Mouse (Mus musculus): ENCODE measurements around the gene Chst11.
A peak's percentile ranks its signal among the peaks of the same experiment; 100 is the strongest.

The Chst11 gene

DNA sequence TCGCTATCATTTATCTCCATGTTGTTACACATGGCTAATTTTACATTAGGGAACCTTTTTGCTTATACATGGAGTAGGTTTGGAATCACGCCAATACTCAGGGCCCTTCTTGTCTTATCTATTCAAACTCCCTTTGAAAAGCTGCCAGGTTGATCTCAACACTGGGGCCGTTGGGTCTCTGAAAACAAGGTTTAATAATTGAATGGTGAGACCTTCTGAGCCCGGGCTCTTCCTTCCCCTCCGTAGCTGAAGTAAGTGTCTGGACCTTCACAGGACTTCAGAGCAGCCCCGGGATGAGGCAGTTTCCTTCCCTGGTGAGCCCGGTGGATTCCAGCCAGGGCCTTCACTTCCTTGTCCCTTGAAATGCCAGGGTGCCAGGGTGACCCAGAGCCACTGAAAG is 5.6 kb downstream of the Chst11 start:
- no peak for DNase-seq (ENCODE audit: low read depth, low spot score)

GRCm38 (mm10) chr10:82991756-82992519 is 6.6 kb downstream of the Chst11 start:
- DNase-seq (ENCODE audit: low read depth, low spot score): no peak

DNA sequence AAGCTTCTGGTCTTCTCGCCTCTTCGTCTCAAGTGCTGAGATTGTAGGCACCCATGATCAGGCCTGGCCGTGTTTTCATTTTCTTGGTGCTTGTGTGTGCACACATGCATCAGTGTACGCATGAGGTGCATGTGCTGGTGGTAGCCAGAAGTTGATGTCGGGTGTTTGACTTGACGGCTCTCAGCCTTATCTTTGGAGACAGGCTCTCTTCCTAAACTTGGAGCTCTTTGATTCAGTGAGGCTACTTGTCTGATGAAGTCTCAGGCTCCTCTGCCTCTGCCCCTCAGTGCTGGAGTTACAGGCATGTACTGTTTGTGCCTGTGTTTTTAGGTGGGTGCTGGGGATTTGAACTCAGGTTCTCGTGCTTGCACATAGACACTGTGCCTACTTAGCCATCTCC is 9.0 kb downstream of the Chst11 start:
- no peak for DNase-seq (ENCODE audit: low read depth, low spot score)

- no peak for DNase-seq (ENCODE audit: low read depth, low spot score)
These were observed 12.2 kb downstream of the Chst11 start for GRCm38 (mm10) chr10:82997460-82997859.

DNA sequence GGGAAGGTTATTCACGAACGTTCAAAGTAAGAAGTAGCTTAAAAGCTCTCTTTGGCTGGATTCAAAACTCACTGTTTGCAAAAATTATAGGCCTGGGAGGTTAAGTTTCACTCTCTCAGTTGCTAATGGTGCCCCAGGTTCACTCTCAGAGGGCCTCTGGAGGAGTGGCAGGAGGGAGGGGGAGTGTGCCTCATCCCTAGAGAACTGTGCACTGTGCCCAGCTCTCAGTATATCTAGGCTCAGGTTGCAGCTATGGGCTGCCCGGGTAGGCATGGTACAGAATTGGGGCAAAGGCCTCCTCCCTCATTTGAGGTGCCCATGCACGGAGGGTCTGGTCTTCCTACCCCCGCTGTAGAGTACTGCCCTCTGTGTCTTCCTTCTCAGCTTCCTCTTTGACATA is 14.9 kb downstream of the Chst11 start:
- DNase-seq (ENCODE audit: low read depth, low spot score): peak; percentile 47

DNA sequence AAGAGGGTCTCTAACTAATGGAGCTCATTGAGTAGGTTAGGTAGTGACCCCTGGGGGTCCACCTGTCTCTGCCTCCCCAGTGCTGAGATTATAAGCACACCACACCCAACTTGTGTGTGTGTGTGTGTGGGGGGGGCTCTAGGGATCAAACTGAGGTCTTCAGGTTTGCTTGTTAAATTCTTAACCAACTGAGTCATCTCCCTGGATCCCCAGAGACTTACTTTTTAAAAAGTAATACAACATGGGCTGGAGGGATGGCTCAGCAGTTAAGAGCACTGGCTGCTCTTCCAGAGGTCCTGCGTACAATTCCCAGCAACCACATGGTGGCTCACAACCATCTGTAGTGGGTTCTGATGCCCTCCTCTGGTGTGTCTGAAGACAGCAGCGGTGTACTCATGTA is 15.4 kb downstream of the Chst11 start:
- no peak for DNase-seq (ENCODE audit: low read depth, low spot score)

GRCm38 (mm10) chr10:83003899-83004298 is 18.6 kb downstream of the Chst11 start:
- no peak for DNase-seq (ENCODE audit: low read depth, low spot score)

- peak; percentile 87 for DNase-seq (ENCODE audit: low read depth, low spot score)
These were observed 19.1 kb downstream of the Chst11 start for GRCm38 (mm10) chr10:83004389-83004788.

DNA sequence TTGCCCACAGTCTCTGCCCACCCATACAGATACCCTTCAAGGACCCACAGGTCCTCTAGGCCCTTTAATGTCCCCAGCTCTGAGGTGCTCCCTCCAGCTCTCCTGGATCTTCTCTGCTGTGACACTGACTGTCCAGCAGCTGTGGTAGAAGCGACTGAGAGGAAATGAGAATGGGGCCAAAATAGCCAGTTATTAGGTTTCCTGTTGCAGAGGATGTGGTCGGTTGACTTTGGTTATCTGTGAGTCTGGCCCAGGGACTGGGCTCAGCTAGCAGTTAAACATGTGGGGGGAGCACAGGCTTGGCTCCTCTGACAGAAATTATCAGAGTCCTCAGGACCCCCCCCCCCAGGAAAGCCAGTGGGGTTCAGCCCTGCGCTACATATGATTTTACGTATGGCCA is 19.7 kb downstream of the Chst11 start:
- peak; percentile 37 for DNase-seq (ENCODE audit: low read depth, low spot score)

DNA sequence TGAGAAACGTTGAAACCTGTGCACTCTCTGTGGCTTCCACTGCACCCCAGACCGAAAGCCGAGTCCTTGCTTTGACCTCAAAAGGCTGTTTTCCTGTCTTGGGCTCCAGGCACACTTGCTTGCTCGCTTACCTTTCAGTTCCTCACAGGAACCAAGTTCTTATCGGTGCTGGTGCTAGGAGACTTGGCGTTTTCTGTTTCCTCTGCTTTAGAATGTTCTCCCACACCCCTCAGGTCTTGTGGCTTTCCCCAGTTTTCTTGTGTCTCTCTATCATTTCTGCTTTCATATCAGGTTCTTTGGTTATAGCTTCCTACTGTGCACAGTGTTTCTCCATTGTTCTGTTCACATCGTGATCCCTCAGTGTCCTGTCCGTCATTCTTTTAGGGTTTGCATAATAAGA is 21.0 kb downstream of the Chst11 start:
- DNase-seq (ENCODE audit: low read depth, low spot score): no peak

DNA sequence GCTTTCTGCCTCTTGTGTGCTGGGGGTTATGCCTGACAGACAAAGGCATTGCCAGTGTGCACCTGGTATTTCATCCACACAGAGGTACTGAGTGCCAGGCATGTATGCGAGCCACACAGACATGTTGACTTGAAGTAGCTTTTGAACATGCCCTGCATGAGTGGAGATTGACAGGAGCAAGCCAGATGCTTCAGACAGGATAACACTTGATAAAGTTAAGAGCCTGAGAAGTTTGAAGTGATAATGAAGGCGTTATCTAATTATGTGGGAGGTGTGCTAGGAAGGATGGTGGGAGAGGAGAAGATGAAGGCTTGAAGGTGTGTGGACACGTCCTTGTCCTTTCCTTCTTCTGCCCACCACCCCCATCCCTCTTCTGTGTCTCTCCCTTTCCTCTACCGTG is 28.7 kb downstream of the Chst11 start:
- no peak for DNase-seq (ENCODE audit: low read depth, low spot score)

GRCm38 (mm10) chr10:83015919-83016318 is 30.6 kb downstream of the Chst11 start:
- no peak for DNase-seq (ENCODE audit: low read depth, low spot score)

- DNase-seq (ENCODE audit: low read depth, low spot score): no peak
These were observed 31.5 kb downstream of the Chst11 start for GRCm38 (mm10) chr10:83016779-83017178.

GRCm38 (mm10) chr10:83017760-83018498 is 32.6 kb downstream of the Chst11 start:
- DNase-seq (ENCODE audit: low read depth, low spot score): no peak

- DNase-seq (ENCODE audit: low read depth, low spot score): no peak
These were observed 33.2 kb downstream of the Chst11 start for GRCm38 (mm10) chr10:83018521-83018920.

- DNase-seq (ENCODE audit: low read depth, low spot score): peak; percentile 30
These were observed 34.4 kb downstream of the Chst11 start for GRCm38 (mm10) chr10:83019497-83020270.

DNA sequence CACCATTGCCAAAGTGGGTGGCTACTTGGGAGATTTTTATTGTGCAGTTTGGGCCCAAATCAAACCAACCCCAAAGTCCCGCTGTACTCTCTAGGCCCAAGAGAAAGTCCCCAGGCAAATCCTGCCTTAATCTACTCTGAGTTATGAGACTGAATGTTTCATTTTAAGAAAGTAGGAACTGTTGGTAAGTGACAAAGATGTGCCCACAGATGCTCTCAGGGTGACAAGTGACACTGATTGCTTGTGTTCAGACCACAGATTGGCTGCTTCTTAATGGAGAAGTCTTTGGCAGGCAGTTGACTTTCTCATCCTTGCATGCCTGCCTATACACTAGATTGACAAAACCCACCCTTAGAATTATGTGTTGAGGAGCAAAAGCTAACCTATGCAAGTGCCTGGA is 37.3 kb downstream of the Chst11 start:
- DNase-seq (ENCODE audit: low read depth, low spot score): no peak

GRCm38 (mm10) chr10:83026174-83026573 is 40.9 kb downstream of the Chst11 start:
- DNase-seq (ENCODE audit: low read depth, low spot score): no peak

GRCm38 (mm10) chr10:83027673-83028072 is 42.4 kb downstream of the Chst11 start:
- no peak for DNase-seq (ENCODE audit: low read depth, low spot score)

DNA sequence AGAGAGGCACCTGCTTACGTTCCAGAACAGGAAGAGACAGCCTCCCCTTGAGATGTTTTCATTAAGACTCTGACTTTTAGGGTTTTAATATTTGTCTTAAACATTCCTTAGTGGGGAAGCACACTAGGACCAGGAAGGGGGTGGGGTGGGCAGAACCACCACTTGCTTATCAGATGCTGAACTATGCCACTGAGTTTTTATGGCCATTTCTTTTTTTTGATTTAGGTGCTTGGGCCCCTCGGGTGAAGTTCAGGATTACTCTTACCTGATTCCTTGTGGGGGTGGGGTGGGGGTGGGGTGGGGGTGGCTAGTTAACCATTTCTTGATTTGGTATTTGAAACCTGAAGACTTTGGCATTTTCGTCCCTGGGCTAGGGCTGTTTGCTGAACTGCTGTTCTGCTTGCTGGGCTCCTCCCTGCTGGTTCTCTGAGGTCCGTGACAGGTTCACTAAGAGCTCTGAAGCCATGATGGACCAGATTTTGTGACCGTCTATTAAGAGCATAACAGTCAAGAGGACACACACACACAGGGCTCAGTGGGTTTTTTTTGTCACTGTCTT is 44.9 kb downstream of the Chst11 start:
- no peak for DNase-seq (ENCODE audit: low read depth, low spot score)

- DNase-seq (ENCODE audit: low read depth, low spot score): no peak
These were observed 45.6 kb downstream of the Chst11 start for GRCm38 (mm10) chr10:83030928-83031327.

DNA sequence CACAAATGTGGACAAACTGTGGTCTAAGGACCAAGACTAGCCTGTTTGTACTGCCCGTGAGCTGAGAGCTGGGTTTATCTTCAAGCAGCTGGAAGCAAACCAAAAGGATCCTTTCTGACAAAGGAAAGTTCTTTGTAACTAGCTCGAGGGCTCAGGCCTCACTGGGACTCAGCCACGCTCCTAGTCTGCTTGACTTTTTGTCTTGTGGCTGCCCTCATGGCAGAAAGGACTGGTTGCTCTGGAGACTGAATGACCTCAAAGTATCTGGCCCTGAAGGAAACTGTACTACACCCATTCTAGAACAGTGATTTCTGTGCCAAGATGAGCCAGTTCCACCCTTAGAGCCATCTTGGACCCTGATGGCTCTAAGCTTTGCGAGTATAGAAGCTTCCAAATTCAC is 46.3 kb downstream of the Chst11 start:
- DNase-seq (ENCODE audit: low read depth, low spot score): no peak

Measured in brain, adult 2 months (tissue).